Mouse (Mus musculus) heart, adult 2 months (tissue): ENCODE measurements around the gene Rnf111.

Experiments
- CTCF ChIP-seq: fragments of 200-600 bp; IDR thresholded peaks from 2 replicates; pipeline ENCODE4 v1.8.1; 2022; ENCODE audit warnings: antibody characterized with exemption, mild to moderate bottlenecking, moderate library complexity
- EP300 ChIP-seq: fragments of 200-500 bp; IDR thresholded peaks from 2 replicates; pipeline ENCODE4 v1.6.1; 2011; ENCODE audit warnings: low read depth, low read length, control low read depth; ENCODE audit not compliant: insufficient read depth
- POLR2A ChIP-seq: fragments of 200-500 bp; IDR thresholded peaks from 2 replicates; pipeline ENCODE4 v1.6.1; 2011; ENCODE audit warnings: mild to moderate bottlenecking, low read depth, low read length, control low read depth; ENCODE audit not compliant: insufficient read depth

DNA sequence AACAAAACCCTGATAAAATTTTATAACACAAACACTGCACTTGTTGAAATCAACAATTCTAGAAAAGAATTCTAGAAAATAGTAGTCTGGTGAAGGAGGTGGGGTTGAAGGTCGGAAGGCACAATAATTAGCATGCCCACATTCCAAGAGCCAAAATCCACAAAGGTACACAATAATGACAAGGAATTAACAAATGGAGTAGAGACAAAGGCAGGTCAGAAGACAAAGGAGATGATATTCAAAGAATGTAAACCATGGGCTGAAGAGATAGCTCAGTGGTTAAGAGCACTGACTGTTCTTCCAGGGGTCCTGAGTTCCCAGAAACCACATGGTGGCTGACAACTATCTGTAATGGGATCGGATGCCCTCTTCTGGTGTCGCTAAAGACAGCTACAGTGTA is 26.3 kb downstream of the Rnf111 start:
- TF ChIP-seq CTCF (no peak), POLR2A (no peak), EP300 (no peak)
